ENCODE assay signal across 7 mouse cellular contexts in genomic region chr11:79973133-79973532, GRCm38 (mm10). TPM values are rescaled to one million over a fixed set of nuclear protein-coding genes. Genes with fewer than 3 reads are reported as not detected.
DNase-seq lines count a peak whose midpoint lies in the region; ATAC-seq and TF ChIP-seq lines count a peak whose summit lies in the region.

No protein-coding gene starts in this region.

- H3K9me3 ChIP-seq in forebrain, embryonic 12.5 days, result no peaks in the 10 kb centered on the region
- no peaks in the 10 kb centered on the region for H3K9me3 ChIP-seq in limb, embryonic 14.5 days (ENCODE audit: control insufficient read depth, low read length)
- H3K9me3 ChIP-seq in stomach, embryonic 14.5 days (ENCODE audit: control insufficient read depth, low read depth, low read length), result no peaks in the 10 kb centered on the region

- no peak for ATAC-seq in forebrain, embryonic 12.5 days (ENCODE audit: low FRiP score)
- ATAC-seq in limb, embryonic 14.5 days (ENCODE audit: low FRiP score, low read depth), result no peak
- ATAC-seq in stomach, embryonic 14.5 days (ENCODE audit: insufficient number of reproducible peaks, insufficient read depth, low FRiP score, low read depth), result no peak
- no peak for ATAC-seq in activated CD4-positive, CD25-positive, alpha-beta regulatory T cell, adult 4 months

- no peak overlapping the region for H3K4me3 ChIP-seq in liver, adult 2 months (ENCODE audit: insufficient read depth, low read depth, low read length)
- peak overlapping the region; percentile 55 for H3K4me3 ChIP-seq in forebrain, embryonic 12.5 days (replicated peaks)
- peak overlapping the region; percentile 40 for H3K4me3 ChIP-seq in limb, embryonic 14.5 days (replicated peaks; ENCODE audit: low read length)
- peak overlapping the region; percentile 42 for H3K4me3 ChIP-seq in stomach, embryonic 14.5 days (ENCODE audit: low read depth, low read length)

- H3K4me2 ChIP-seq in forebrain, embryonic 12.5 days, result peak overlapping the region; percentile 85
- H3K4me2 ChIP-seq in limb, embryonic 14.5 days (replicated peaks; ENCODE audit: low read depth, low read length, severe bottlenecking), result peak overlapping the region; percentile 57
- peak overlapping the region; percentile 82 for H3K4me2 ChIP-seq in stomach, embryonic 14.5 days (replicated peaks; ENCODE audit: low read depth, low read length)

- H3K27ac ChIP-seq in liver, adult 2 months (replicated peaks; ENCODE audit: insufficient read depth, low read depth, low read length), result no peak overlapping the region
- H3K27ac ChIP-seq in forebrain, embryonic 12.5 days, result peak overlapping the region; percentile 74
- H3K27ac ChIP-seq in limb, embryonic 14.5 days (replicated peaks; ENCODE audit: low read depth, low read length), result no peak overlapping the region
- H3K27ac ChIP-seq in stomach, embryonic 14.5 days (ENCODE audit: low read length), result no peak overlapping the region

- 0 out of 2 replicates have a peak, but pooled peaks cover 3% of the 10 kb centered on the region for H3K4me1 ChIP-seq in liver, adult 2 months (ENCODE audit: control insufficient read depth, insufficient read depth, low read length)
- peaks cover 19% of the 10 kb centered on the region for H3K4me1 ChIP-seq in forebrain, embryonic 12.5 days
- H3K4me1 ChIP-seq in limb, embryonic 14.5 days (ENCODE audit: control insufficient read depth, insufficient read depth, low read length), result peaks cover 11% of the 10 kb centered on the region; the same call in 1 of the 2 replicates
- peaks cover 8% of the 10 kb centered on the region; the same call in 1 of the 2 replicates for H3K4me1 ChIP-seq in stomach, embryonic 14.5 days (ENCODE audit: control insufficient read depth, insufficient read depth, low read length)

- no peaks in the 10 kb centered on the region for H3K79me2 ChIP-seq in liver, adult 2 months (ENCODE audit: control insufficient read depth, insufficient read depth, low read length)

- H3K27me3 ChIP-seq in liver, adult 2 months (ENCODE audit: control insufficient read depth, insufficient read depth, low read length), result peaks cover 10% of the 10 kb centered on the region
- H3K27me3 ChIP-seq in forebrain, embryonic 12.5 days, result peaks cover 27% of the 10 kb centered on the region
- peaks cover 16% of the 10 kb centered on the region; the same call in 1 of the 2 replicates for H3K27me3 ChIP-seq in limb, embryonic 14.5 days (ENCODE audit: control insufficient read depth, insufficient read depth, low read length)
- peaks cover 10% of the 10 kb centered on the region for H3K27me3 ChIP-seq in stomach, embryonic 14.5 days (ENCODE audit: control insufficient read depth, insufficient read depth, low read length)

- H3K36me3 ChIP-seq in liver, adult 2 months (ENCODE audit: control insufficient read depth, insufficient read depth, low read length), result no peaks in the 10 kb centered on the region
- H3K36me3 ChIP-seq in forebrain, embryonic 12.5 days (replicated peaks), result no peaks in the 10 kb centered on the region
- H3K36me3 ChIP-seq in limb, embryonic 14.5 days (ENCODE audit: control insufficient read depth, insufficient read depth, low read length), result no peaks in the 10 kb centered on the region
- H3K36me3 ChIP-seq in stomach, embryonic 14.5 days (ENCODE audit: control insufficient read depth, insufficient read depth, low read length), result no peaks in the 10 kb centered on the region

- WGBS in liver, adult 2 months, result 16% methylated on average over 8 of the region's 8 CpGs
- 16% methylated on average over 8 of the region's 8 CpGs for WGBS in forebrain, embryonic 12.5 days
- WGBS in limb, embryonic 14.5 days, result 9% methylated on average over 8 of the region's 8 CpGs
- WGBS in stomach, embryonic 14.5 days, result 13% methylated on average over 8 of the region's 8 CpGs

- TF ChIP-seq CTCF in liver, adult 2 months (IDR thresholded peaks at IDR 0.05; ENCODE audit: low read depth, low read length), result no peak

- peak; percentile 4 for DNase-seq in liver, adult 2 months (ENCODE audit: extremely low read depth, low read depth, low spot score)
- DNase-seq in liver, result no peak
- DNase-seq in limb, embryonic 14.5 days (ENCODE audit: low spot score), result no peak
- no peak for DNase-seq in ovary, postnatal 36 days (ENCODE audit: low spot score)

- TF ChIP-seq POLR2A in liver, adult 2 months (IDR thresholded peaks at IDR 0.05; ENCODE audit: extremely low read depth, insufficient read depth, low read length), result no peak
- TF ChIP-seq POLR2A in limb, embryonic 14.5 days (IDR thresholded peaks at IDR 0.05; ENCODE audit: borderline replicate concordance, extremely low read depth, insufficient read depth, insufficient read length), result no peak

- H3K9ac ChIP-seq in liver, adult 2 months (ENCODE audit: low read depth, low read length), result no peak overlapping the region
- H3K9ac ChIP-seq in forebrain, embryonic 12.5 days, result peak overlapping the region; percentile 68; the same call in 1 of the 2 replicates
- H3K9ac ChIP-seq in limb, embryonic 14.5 days (ENCODE audit: low read depth, low read length, severe bottlenecking), result 0 out of 2 replicates have a peak overlapping the region, but pooled peaks have one; percentile 43
- no peak overlapping the region for H3K9ac ChIP-seq in stomach, embryonic 14.5 days (replicated peaks; ENCODE audit: low read depth, low read length)

RNA-seq across cellular contexts. Expression of gene Utp6, which starts 10.9 kb away (rescaled TPM):
- 21.5 and 26.6 TPM in 2 replicates for total RNA-seq in liver, adult 2 months (2014; rRNA removed)
- 4.2 and 5.2 TPM in 2 replicates for polyA plus RNA-seq in liver, adult 2 months (2012; rRNA removed)
- 74.8 and 77.6 TPM in 2 replicates for polyA plus RNA-seq in forebrain, embryonic 12.5 days (2016; fragmentation: Nextera tagmentation; extraction: Ambion mirVana)
- 20.1 and 29.9 TPM in 2 replicates for polyA plus RNA-seq in limb, embryonic 14.5 days (2012; rRNA removed)
- 54.8 and 60.4 TPM in 2 replicates for polyA plus RNA-seq in limb, embryonic 14.5 days (2014; fragmentation: Nextera tagmentation; extraction: Ambion mirVana)
- 56.6 and 56.8 TPM in 2 replicates for polyA plus RNA-seq in stomach, embryonic 14.5 days (2014; fragmentation: Nextera tagmentation; extraction: Ambion mirVana)
- 10 to 100 TPM; 37.9 to 38.9 TPM for polyA plus RNA-seq in activated CD4-positive, CD25-positive, alpha-beta regulatory T cell, adult 4 months (2017; shearing (Covaris generic))

RNA-seq across cellular contexts. Expression of gene Suz12, which starts 19.8 kb away (rescaled TPM):
- total RNA-seq in liver, adult 2 months (2014; rRNA removed), result 14.5 and 17.1 TPM in 2 replicates
- 2.5 and 2.7 TPM in 2 replicates for polyA plus RNA-seq in liver, adult 2 months (2012; rRNA removed)
- polyA plus RNA-seq in forebrain, embryonic 12.5 days (2016; fragmentation: Nextera tagmentation; extraction: Ambion mirVana), result 40.3 and 46.3 TPM in 2 replicates
- polyA plus RNA-seq in limb, embryonic 14.5 days (2012; rRNA removed), result 26.0 and 28.5 TPM in 2 replicates
- 20.4 and 22.8 TPM in 2 replicates for polyA plus RNA-seq in limb, embryonic 14.5 days (2014; fragmentation: Nextera tagmentation; extraction: Ambion mirVana)
- polyA plus RNA-seq in stomach, embryonic 14.5 days (2014; fragmentation: Nextera tagmentation; extraction: Ambion mirVana), result 33.9 and 35.9 TPM in 2 replicates
- 10 to 100 TPM; 31.1 to 45.8 TPM for polyA plus RNA-seq in activated CD4-positive, CD25-positive, alpha-beta regulatory T cell, adult 4 months (2017; shearing (Covaris generic))

Comparison
In these comparisons a context has a peak if more than half of its experiments do, and no peak if none do; other contexts are left out.
1. H3K9ac ChIP-seq: peak in forebrain, embryonic 12.5 days (single experiment) and limb, embryonic 14.5 days (single experiment); none in liver, adult 2 months (single experiment) and stomach, embryonic 14.5 days (single experiment).
2. Peak in every context shown above with its lines, with median percentiles within 50 percentile points of each other: H3K4me2 ChIP-seq.